Mouse (Mus musculus) kidney, embryonic 16.5 days (tissue): ENCODE measurements around the gene D5Ertd579e. TPM values are rescaled to one million over a fixed set of nuclear protein-coding genes. Genes with fewer than 3 reads are reported as not detected.

ENCODE experiments used
- ATAC-seq: fragments of 200-750 bp; cut with Nextera tagmentation; 2 replicates; pipeline ENCODE4 v1.8.0; 2017; ENCODE audit warnings: moderate TSS enrichment; ENCODE audit not compliant: low FRiP score, low TSS enrichment
- H3K27ac ChIP-seq: fragments of 300-500 bp; sonication (generic); 2 replicates; pipeline ENCODE4 v1.5.1; 2014; ENCODE audit warnings: low read length
- H3K27me3 ChIP-seq: fragments of 300-500 bp; sonication (generic); 2 replicates; pipeline ENCODE4 v1.6.1; 2014; ENCODE audit warnings: low read length, control low read depth, mixed read lengths; ENCODE audit not compliant: insufficient read depth
- H3K36me3 ChIP-seq: fragments of 300-500 bp; sonication (generic); 2 replicates; pipeline ENCODE4 v1.6.1; 2014; ENCODE audit warnings: low read length, control low read depth, mixed read lengths; ENCODE audit not compliant: insufficient read depth
- H3K4me1 ChIP-seq: fragments of 300-500 bp; sonication (generic); 2 replicates; pipeline ENCODE4 v1.6.1; 2014; ENCODE audit warnings: low read length, control low read depth, mixed read lengths; ENCODE audit not compliant: insufficient read depth
- H3K4me2 ChIP-seq: fragments of 300-500 bp; sonication (generic); replicated peaks from 2 replicates; pipeline ENCODE4 v1.6.1; 2014; ENCODE audit warnings: low read depth, low read length
- H3K4me3 ChIP-seq: fragments of 300-500 bp; sonication (generic); 2 replicates; pipeline ENCODE4 v1.5.1; 2014; ENCODE audit warnings: mild to moderate bottlenecking, low read length
- H3K9ac ChIP-seq: fragments of 300-500 bp; sonication (generic); replicated peaks from 2 replicates; pipeline ENCODE4 v1.6.1; 2014; ENCODE audit warnings: low read length
- H3K9me3 ChIP-seq: fragments of 300-500 bp; sonication (generic); 2 replicates; pipeline ENCODE4 v1.6.1; 2016; ENCODE audit warnings: low read length, control low read depth
- WGBS: fragments of 180-500 bp; shearing (Covaris S2); extraction: QIAGEN DNeasy Blood & Tissue Kit; methylation state at CpG from one replicate; pipeline ENCODE4 v1.1.7; 2014; 5-methylcytosine and 5-hydroxymethylcytosine counted together
- polyA plus RNA-seq: library from polyadenylated mRNA; unstranded; fragments of >200 nt; fragmentation: Nextera tagmentation; extraction: Ambion mirVana; gene quantifications from 2 replicates; pipeline ENCODE4 v1.2.1, GENCODE M21; 2015

Gene D5Ertd579e
- polyA plus RNA-seq, 1 experiment from 2014 or later: 18.4 TPM

DNA sequence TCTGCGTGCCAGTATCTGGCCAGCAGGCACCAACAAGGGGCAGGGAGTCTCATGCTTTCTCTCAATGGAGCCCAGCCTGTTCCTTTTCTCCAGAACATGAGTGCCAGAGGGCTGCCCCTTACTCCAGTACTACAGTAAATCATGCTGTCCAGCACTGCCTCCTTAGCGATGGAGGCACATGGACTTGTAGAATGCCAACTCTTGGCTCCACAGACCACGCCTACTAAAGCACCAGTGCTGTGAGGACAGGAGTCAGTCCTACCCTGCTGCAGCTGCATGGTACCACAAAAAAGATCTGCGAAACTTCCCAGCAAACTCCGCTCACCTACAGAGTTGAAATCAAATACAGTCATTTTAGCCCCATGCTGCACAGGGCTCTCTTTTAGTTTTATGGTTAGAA is 72.2 kb downstream of the D5Ertd579e start:
- peaks cover 9% of the 10 kb centered on the region; the same call in 1 of the 2 replicates for H3K36me3 ChIP-seq
- H3K27me3 ChIP-seq: no peaks in the 10 kb centered on the region
- H3K4me3 ChIP-seq: no peak overlapping the region
- H3K27ac ChIP-seq: no peak overlapping the region
- no peak overlapping the region for H3K9ac ChIP-seq
- H3K9me3 ChIP-seq: no peaks in the 10 kb centered on the region
- peaks cover 18% of the 10 kb centered on the region for H3K4me1 ChIP-seq
- H3K4me2 ChIP-seq: no peak overlapping the region
- 82% methylated on average over 5 of the region's 5 CpGs for WGBS
- no peak for ATAC-seq

GRCm38 (mm10) chr5:36621058-36621449 is 74.8 kb downstream of the D5Ertd579e start:
- ATAC-seq: no peak

GRCm38 (mm10) chr5:36620409-36621057 is 75.3 kb downstream of the D5Ertd579e start:
- Histone ChIP-seq H3K27ac (peak overlapping the region; percentile 40; the same call in 1 of the 2 replicates), H3K4me1 (peaks cover 9% of the 10 kb centered on the region; the same call in 1 of the 2 replicates), H3K9me3 (no peaks in the 10 kb centered on the region), H3K27me3 (no peaks in the 10 kb centered on the region), H3K36me3 (peaks cover 18% of the 10 kb centered on the region), H3K4me2 (no peak overlapping the region), H3K9ac (no peak overlapping the region), H3K4me3 (no peak overlapping the region)
- no peak for ATAC-seq
- WGBS: 79% methylated on average over 8 of the region's 8 CpGs

More at GRCm38 (mm10) chr5:36621058-36621449, 74.8 kb downstream of the D5Ertd579e start:
- WGBS: 75% methylated on average over 5 of the region's 5 CpGs
- peaks cover 14% of the 10 kb centered on the region for H3K4me1 ChIP-seq
- H3K9me3 ChIP-seq: no peaks in the 10 kb centered on the region
- no peak overlapping the region for H3K4me2 ChIP-seq
- peak overlapping the region; percentile 18; the same call in 1 of the 2 replicates for H3K9ac ChIP-seq
- H3K27ac ChIP-seq: no peak overlapping the region
- peaks cover 13% of the 10 kb centered on the region for H3K36me3 ChIP-seq
- H3K27me3 ChIP-seq: no peaks in the 10 kb centered on the region
- H3K4me3 ChIP-seq: no peak overlapping the region

- Histone ChIP-seq H3K27ac (no peak overlapping the region), H3K4me1 (peaks cover 7% of the 10 kb centered on the region; the same call in 1 of the 2 replicates), H3K4me3 (no peak overlapping the region), H3K9me3 (no peaks in the 10 kb centered on the region), H3K4me2 (no peak overlapping the region), H3K27me3 (no peaks in the 10 kb centered on the region), H3K36me3 (peaks cover 33% of the 10 kb centered on the region), H3K9ac (no peak overlapping the region)
- 89% methylated on average over 5 of the region's 5 CpGs for WGBS
- no peak for ATAC-seq
Measured at GRCm38 (mm10) chr5:36618890-36619289, 76.9 kb downstream of the D5Ertd579e start.

- Histone ChIP-seq H3K9ac (no peak overlapping the region), H3K4me1 (peaks cover 7% of the 10 kb centered on the region; the same call in 1 of the 2 replicates), H3K4me2 (no peak overlapping the region), H3K4me3 (no peak overlapping the region), H3K27ac (no peak overlapping the region), H3K9me3 (no peaks in the 10 kb centered on the region), H3K36me3 (peaks cover 39% of the 10 kb centered on the region), H3K27me3 (no peaks in the 10 kb centered on the region)
- 73% methylated on average over 4 of the region's 4 CpGs for WGBS
- no peak for ATAC-seq
Measured at GRCm38 (mm10) chr5:36618356-36618755, 77.5 kb downstream of the D5Ertd579e start.

GRCm38 (mm10) chr5:36614124-36614523 is 81.7 kb downstream of the D5Ertd579e start:
- Histone ChIP-seq H3K27me3 (no peaks in the 10 kb centered on the region), H3K27ac (no peak overlapping the region), H3K4me2 (no peak overlapping the region), H3K4me1 (no peaks in the 10 kb centered on the region), H3K36me3 (peaks cover 52% of the 10 kb centered on the region), H3K9ac (no peak overlapping the region), H3K9me3 (no peaks in the 10 kb centered on the region), H3K4me3 (no peak overlapping the region)
- ATAC-seq: no peak
- 77% methylated on average over 4 of the region's 4 CpGs for WGBS

- H3K36me3 ChIP-seq: peaks cover 51% of the 10 kb centered on the region
- no peak for ATAC-seq
- WGBS: 90% methylated on average over 2 of the region's 2 CpGs
Measured at GRCm38 (mm10) chr5:36608939-36609499, 86.8 kb downstream of the D5Ertd579e start.

DNA sequence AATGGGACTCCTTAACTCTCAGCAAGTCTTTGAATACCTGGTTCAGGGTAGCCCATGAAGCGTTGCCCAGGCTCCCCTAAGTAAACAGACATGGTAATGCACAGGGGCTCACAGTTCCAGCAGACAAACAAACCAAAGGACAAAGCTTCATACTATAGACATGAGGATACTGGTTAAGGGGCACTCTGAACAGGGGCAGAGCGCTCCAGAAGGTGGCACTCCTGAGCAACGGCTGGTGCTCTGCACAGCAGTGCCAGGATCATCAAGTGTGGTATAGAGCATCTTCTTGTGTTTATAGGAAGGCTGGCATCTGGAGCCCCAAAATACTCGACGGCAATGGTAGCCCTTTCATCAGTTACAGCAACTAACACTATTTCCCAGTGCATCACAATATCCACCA is 92.8 kb downstream of the D5Ertd579e start:
- Histone ChIP-seq H3K36me3 (peaks cover 62% of the 10 kb centered on the region), H3K27ac (no peak overlapping the region), H3K4me3 (no peak overlapping the region), H3K9ac (no peak overlapping the region), H3K4me1 (no peaks in the 10 kb centered on the region), H3K27me3 (no peaks in the 10 kb centered on the region), H3K9me3 (no peaks in the 10 kb centered on the region), H3K4me2 (no peak overlapping the region)
- 0 out of 2 replicates have a peak, but pooled peaks have one; percentile 27 for ATAC-seq
- WGBS: 76% methylated on average over 5 of the region's 5 CpGs

More at GRCm38 (mm10) chr5:36608939-36609499, 86.8 kb downstream of the D5Ertd579e start:
- H3K27ac ChIP-seq: no peak overlapping the region
- H3K4me2 ChIP-seq: no peak overlapping the region
- no peaks in the 10 kb centered on the region for H3K4me1 ChIP-seq
- H3K9me3 ChIP-seq: no peaks in the 10 kb centered on the region
- no peak overlapping the region for H3K9ac ChIP-seq
- no peak overlapping the region for H3K4me3 ChIP-seq
- no peaks in the 10 kb centered on the region for H3K27me3 ChIP-seq

DNA sequence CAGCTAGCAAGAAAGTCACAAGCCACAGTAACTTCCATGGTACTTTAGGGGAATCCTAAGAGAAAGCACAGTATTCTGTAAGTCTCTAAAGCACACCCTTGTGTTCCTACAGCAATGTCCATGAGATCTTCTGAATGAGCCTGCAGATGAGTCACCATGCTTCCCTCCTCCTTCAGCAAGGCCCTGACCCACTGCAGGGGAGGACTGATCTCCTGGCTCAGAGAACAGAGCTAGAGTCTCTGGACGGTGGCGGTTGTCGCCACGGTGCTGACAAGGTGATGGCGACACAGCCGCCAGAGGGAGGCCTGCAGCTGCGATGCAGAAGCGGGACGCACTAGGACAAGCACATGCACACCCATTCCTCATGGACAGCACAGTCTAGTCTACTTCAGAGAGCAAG is 93.8 kb downstream of the D5Ertd579e start:
- Histone ChIP-seq H3K27ac (no peak overlapping the region), H3K4me1 (no peaks in the 10 kb centered on the region), H3K4me2 (no peak overlapping the region), H3K4me3 (no peak overlapping the region), H3K36me3 (peaks cover 54% of the 10 kb centered on the region), H3K9me3 (no peaks in the 10 kb centered on the region), H3K27me3 (no peaks in the 10 kb centered on the region), H3K9ac (no peak overlapping the region)
- ATAC-seq: no peak
- 91% methylated on average over 9 of the region's 9 CpGs for WGBS

- Histone ChIP-seq H3K36me3 (peaks cover 54% of the 10 kb centered on the region), H3K27ac (no peak overlapping the region), H3K9ac (no peak overlapping the region), H3K9me3 (no peaks in the 10 kb centered on the region), H3K27me3 (no peaks in the 10 kb centered on the region), H3K4me3 (no peak overlapping the region), H3K4me2 (no peak overlapping the region), H3K4me1 (no peaks in the 10 kb centered on the region)
- WGBS: 91% methylated on average over 7 of the region's 7 CpGs
- ATAC-seq: no peak
Measured at GRCm38 (mm10) chr5:36601492-36601891, 94.3 kb downstream of the D5Ertd579e start.
